Mouse (Mus musculus) c-Kit-negative CD71-positive TER-119-positive erythroid progenitor cells, embryonic 14.5 days (primary cell): ENCODE data around the gene Cdk1.

Experiments
- DNase-seq: peaks from one replicate; pipeline ENCODE4 v3.0.0-alpha.2; 2013; ENCODE audit warnings: low read depth, low spot score

Gene Cdk1

DNA sequence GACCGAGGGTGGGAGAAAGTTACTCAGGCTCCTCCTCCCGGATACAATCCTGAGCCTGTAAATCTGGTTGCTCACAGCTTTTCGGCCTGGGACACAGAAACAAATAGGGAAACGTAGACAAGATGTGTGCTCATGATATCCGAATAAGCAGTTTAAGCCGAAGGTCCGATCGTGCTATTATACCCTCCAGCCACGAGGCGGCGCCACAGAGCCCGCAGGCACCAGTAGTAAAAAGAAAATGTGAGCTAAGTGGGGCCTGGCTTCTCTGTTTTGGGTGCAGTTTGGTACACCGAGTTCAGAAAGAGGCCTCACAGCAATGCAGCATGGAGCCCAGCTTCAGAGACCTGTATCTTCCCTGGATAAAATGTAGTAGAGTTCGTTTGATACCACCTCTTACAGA lies 46.5 kb downstream of the Cdk1 start:
- no peak for DNase-seq

DNA sequence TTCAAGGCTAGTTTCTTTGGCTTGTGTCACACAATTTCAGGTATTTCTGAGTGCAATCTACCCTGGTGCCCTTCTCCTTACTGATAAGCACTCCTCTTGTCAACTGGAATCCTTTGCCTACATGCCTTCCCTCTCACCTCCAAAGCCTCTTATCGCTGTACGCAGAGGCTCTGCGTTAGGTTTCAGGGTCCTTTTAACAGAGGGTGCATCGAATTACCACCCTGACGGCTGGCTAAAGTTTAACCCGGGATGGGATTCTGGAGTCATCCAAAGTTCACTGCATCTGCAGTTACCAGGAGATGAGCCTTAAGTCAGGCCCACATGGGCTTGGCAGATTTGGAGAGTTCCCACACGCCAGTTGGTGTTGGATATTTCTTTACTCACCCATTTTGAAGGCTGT lies 47.1 kb downstream of the Cdk1 start:
- DNase-seq, result no peak

DNA sequence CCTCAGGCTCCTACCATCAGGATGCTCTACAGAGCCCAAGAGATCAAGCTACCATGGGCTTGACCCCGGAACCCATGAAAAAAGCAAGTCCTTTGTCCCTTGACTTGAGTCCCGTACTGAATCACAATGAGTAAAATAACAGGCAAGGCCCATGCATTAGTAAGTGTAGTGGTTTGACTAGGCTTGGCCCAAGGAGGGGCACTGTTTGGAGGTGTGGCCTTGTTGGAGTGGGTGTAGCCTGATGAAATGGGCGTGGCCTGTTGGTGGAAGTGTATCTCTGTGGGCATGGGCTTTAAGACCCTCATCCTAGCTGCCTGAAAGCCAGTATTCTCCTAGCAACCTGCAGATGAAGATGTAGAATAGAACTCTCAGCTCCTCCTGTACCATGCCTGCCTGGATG lies 47.9 kb downstream of the Cdk1 start:
- DNase-seq, result no peak

DNA sequence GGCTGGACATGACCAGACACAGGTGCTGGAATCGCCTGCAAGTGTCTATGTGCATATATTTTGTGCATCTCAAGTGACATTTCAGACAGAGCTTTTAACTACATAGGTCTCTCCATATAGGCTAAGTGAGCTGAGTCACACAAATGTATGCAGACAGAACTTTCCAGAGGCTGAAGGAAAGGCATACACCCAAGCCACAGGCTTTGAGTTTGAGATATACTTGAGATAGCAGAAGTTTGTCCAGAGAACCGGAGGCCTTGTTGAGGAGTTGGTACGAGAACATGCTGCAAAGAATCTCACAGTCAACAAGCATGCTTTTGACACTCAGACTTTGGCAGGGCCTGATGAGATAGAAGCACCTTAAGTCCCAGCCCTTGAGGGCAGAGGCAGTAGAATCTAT lies 50.1 kb downstream of the Cdk1 start:
- DNase-seq, result no peak

DNA sequence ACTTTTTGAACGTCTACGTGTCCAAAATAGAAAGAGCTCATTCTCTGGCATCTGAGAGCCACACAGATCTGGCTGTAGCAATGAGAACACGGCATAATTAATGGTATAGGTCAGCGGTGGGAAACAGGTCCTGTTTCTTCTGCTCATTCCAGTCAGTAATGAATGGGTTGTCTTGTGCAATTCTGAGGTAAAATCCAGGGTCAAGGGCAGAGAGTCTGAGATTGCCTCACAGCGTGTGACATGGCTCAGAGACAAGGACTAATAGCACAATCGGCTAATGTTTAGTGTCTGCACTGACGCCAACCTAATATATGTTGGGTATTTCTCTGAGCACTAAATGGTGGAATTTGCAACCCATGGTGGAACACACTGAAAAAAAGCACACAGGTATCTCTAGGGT lies 52.8 kb downstream of the Cdk1 start:
- DNase-seq, result no peak

DNA sequence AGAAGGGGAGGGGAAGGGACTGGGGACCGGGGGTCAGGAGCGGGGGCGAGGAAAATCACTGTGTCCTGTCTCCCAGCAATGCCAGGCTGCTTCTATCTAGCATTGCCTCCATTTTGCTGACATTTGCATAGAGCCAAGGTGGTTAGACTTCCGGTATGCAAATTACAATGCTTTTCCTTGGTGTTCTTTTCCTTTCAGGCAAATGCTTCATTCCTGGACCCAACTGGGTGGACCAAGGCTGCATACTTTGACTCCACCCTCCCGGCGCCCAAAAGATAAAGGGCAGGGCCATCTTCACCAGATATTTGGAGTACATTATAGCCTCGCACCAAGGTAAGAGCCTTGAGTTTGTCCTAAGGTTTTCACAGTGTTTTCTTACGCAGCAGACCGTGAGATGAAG lies 56.8 kb downstream of the Cdk1 start:
- no peak for DNase-seq

DNA sequence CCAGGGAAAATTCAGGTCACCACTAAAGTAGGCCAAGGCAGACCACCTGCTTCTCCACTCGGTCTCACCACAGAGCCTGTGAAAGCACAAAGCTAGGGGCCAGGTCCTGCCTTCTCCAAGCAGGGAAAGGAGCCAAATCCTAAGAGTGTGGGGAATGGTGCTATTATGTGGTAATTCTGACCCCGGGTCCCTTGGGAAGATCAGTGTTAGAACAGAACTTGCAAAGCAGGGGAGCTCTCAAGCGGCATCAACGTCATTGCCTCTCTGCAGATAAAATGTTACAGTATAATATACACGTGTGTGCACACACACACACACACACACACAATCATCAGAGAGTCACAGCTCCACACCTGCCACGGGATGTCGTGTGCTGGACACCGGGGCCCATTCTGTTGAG lies 62.0 kb downstream of the Cdk1 start:
- no peak for DNase-seq

DNA sequence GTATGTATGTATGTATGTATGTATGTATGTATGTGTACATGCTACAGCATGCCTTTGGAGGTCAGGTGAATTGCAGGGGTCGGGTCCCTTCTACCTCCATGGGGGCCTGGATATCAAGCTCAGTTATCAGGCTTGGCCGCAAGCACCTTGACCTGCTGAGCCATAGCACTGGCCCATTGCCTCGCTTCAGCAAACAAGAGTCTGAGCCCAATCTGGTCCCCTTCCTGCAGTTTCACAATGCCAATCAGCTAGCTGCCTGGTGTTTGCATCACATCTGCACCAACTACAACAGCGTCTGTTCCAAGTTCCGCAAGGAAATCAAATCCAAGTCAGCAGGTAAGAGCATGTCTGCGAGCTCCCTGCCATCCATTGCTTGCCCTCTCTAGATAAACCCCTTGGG lies 64.0 kb downstream of the Cdk1 start:
- DNase-seq, result no peak

DNA sequence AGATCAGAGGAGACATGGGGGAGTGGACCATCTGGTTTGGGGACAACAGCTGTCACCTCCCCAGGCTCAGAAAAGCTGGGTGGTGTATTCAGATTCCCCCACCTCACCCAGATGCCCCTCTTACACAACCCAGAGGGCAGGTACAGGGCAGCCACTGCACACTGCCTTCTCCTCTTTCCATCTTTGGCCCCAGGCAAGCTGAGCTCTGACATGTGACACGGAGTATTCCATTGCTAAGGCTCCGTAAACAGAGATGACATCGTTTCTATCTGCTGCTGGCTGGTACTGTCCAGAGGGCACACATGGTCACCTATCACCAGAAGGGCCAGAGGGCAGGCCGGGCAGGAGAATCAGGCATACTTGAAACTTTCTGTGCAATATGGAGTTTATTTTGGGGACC lies 64.7 kb downstream of the Cdk1 start:
- DNase-seq, result no peak

DNA sequence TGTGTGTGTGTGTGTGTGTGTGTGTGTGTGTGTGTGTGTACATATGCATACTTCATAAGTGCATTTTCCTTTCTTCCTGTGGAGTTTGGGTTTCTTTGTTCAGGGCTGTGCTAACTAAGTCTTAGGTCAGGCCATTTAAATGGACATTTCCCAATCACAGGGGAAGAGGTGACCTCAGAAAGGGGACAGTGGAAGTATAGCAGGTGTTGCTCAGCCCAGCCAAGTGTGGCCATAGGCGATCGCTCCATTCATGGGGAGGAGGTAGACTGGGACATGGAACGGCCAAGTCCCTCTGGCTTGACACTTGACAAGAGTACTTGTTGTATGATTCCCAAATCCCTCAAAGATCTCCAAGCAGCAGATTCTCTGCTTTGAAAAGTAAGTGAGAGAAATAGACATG lies 65.8 kb downstream of the Cdk1 start:
- DNase-seq, result no peak
